ENCODE assay signal across 8 mouse cellular contexts in genomic region chr3:35972985-35973384, GRCm38 (mm10). TPM values are rescaled to one million over a fixed set of nuclear protein-coding genes. Genes with fewer than 3 reads are reported as not detected.
DNase-seq lines count a peak whose midpoint lies in the region; ATAC-seq and TF ChIP-seq lines count a peak whose summit lies in the region.

No protein-coding gene starts in this region.

- no peak overlapping the region for H3K9ac ChIP-seq in heart, embryonic 11.5 days (ENCODE audit: low read depth, low read length)
- no peak overlapping the region for H3K9ac ChIP-seq in hindbrain, postnatal 0 days (replicated peaks; ENCODE audit: low read length)

- peak; percentile 78 for TF ChIP-seq CTCF in hindbrain, postnatal 0 days (IDR thresholded peaks at IDR 0.05; ENCODE audit: low read depth)

- no peak for ATAC-seq in heart, embryonic 11.5 days (replicated peaks; ENCODE audit: insufficient number of reproducible peaks, low FRiP score, low TSS enrichment)
- peak; percentile 83 for ATAC-seq in hindbrain, postnatal 0 days

- H3K36me3 ChIP-seq in heart, embryonic 11.5 days (ENCODE audit: control insufficient read depth, insufficient read depth, low read length) = peaks cover 7% of the 10 kb centered on the region
- peaks cover 32% of the 10 kb centered on the region for H3K36me3 ChIP-seq in hindbrain, postnatal 0 days (ENCODE audit: insufficient read depth, low read length)

- no peaks in the 10 kb centered on the region for H3K9me3 ChIP-seq in heart, embryonic 11.5 days (replicated peaks; ENCODE audit: control insufficient read depth, low read length)
- H3K9me3 ChIP-seq in hindbrain, postnatal 0 days (ENCODE audit: low read length) = no peaks in the 10 kb centered on the region

- peak; percentile 33 for DNase-seq in heart, postnatal 4 days
- peak; percentile 8 for DNase-seq in ovary, postnatal 14 days (ENCODE audit: low spot score)
- DNase-seq in ovary, postnatal 36 days (ENCODE audit: low spot score) = no peak
- peak; percentile 34 for DNase-seq in c-Kit-positive CD71-positive TER-119-negative erythroid progenitor cells, embryonic 14.5 days (ENCODE audit: low read depth)
- DNase-seq in hindbrain, postnatal 0 days (ENCODE audit: low spot score) = peak; percentile 59
- DNase-seq in thymus, postnatal 25 days = peak; percentile 29
- no peak for DNase-seq in frontal cortex, postnatal 14 days (ENCODE audit: low spot score in 2 of 2)

- no peaks in the 10 kb centered on the region for H3K4me1 ChIP-seq in heart, embryonic 11.5 days (ENCODE audit: control insufficient read depth, insufficient read depth, low read length)
- H3K4me1 ChIP-seq in hindbrain, postnatal 0 days (ENCODE audit: insufficient read depth, low read length) = no peaks in the 10 kb centered on the region

- no peak overlapping the region for H3K4me3 ChIP-seq in heart, embryonic 11.5 days (ENCODE audit: low read depth, low read length)
- H3K4me3 ChIP-seq in hindbrain, postnatal 0 days (ENCODE audit: low read length) = no peak overlapping the region

- no peak overlapping the region for H3K4me2 ChIP-seq in heart, embryonic 11.5 days
- H3K4me2 ChIP-seq in hindbrain, postnatal 0 days (ENCODE audit: low read depth, low read length) = no peak overlapping the region

- no peak overlapping the region for H3K27ac ChIP-seq in heart, embryonic 11.5 days (ENCODE audit: low read depth, low read length)
- H3K27ac ChIP-seq in hindbrain, postnatal 0 days = no peak overlapping the region

- WGBS in heart, embryonic 11.5 days (ENCODE audit: insufficient replicate concordance) = 78% methylated on average over 4 of the region's 4 CpGs
- WGBS in hindbrain, postnatal 0 days = 79% methylated on average over 4 of the region's 4 CpGs

- H3K27me3 ChIP-seq in heart, embryonic 11.5 days (ENCODE audit: control insufficient read depth, insufficient read depth, low read length) = no peaks in the 10 kb centered on the region
- no peaks in the 10 kb centered on the region for H3K27me3 ChIP-seq in hindbrain, postnatal 0 days (ENCODE audit: insufficient read depth, low read length)

RNA-seq across cellular contexts. Expression of gene Mccc1, which starts 27.5 kb away (rescaled TPM):
- 10 to 100 TPM; 41.1 to 45.5 TPM for total RNA-seq in heart, postnatal 4 days (2021)
- 46.6 and 47.7 TPM in 2 replicates for polyA plus RNA-seq in heart, embryonic 11.5 days (2014; fragmentation: Nextera tagmentation; extraction: Ambion mirVana)
- 4.5 and 6.0 TPM in 2 replicates for total RNA-seq in hindbrain, postnatal 0 days (2014; rRNA removed)
- 22.3 and 25.7 TPM in 2 replicates for polyA plus RNA-seq in hindbrain, postnatal 0 days (2015; fragmentation: Nextera tagmentation; extraction: Ambion mirVana)

RNA-seq across cellular contexts. Expression of gene Dcun1d1, which starts 35.7 kb away (rescaled TPM):
- total RNA-seq in heart, postnatal 4 days (2021) = 10 to 100 TPM; 68.5 to 75.9 TPM
- polyA plus RNA-seq in heart, embryonic 11.5 days (2014; fragmentation: Nextera tagmentation; extraction: Ambion mirVana) = 76.9 and 86.7 TPM in 2 replicates
- 36.6 and 37.0 TPM in 2 replicates for total RNA-seq in hindbrain, postnatal 0 days (2014; rRNA removed)
- 107 and 110 TPM in 2 replicates for polyA plus RNA-seq in hindbrain, postnatal 0 days (2015; fragmentation: Nextera tagmentation; extraction: Ambion mirVana)

Comparison
In these comparisons a context has a peak if more than half of its experiments do, and no peak if none do; other contexts are left out.
1. DNase-seq: peak in heart, postnatal 4 days (single experiment), ovary, postnatal 14 days (single experiment), c-Kit-positive CD71-positive TER-119-negative erythroid progenitor cells, embryonic 14.5 days (single experiment), hindbrain, postnatal 0 days (single experiment) and thymus, postnatal 25 days (single experiment); none in ovary, postnatal 36 days (single experiment) and frontal cortex, postnatal 14 days (0 of 2).